Mouse (Mus musculus): ENCODE measurements at regions not wholly inside any gene's neighbourhood (a gene's known extent, or its start where the extent isn't known, plus 50 kb on each side); places are given as distances from the start of the nearest gene placed in this dataset.

GRCm38 (mm10) chr19:28732998-28733397, 53.1 kb upstream of the Glis3 start:
- in situ Hi-C loops (cut with MseI, MboI), result loop anchor here (10.0 to 25.0 kb wide), 2 partner anchors 196 to 568 kb away; no protein-coding TSS in a partner anchor

GRCm38 (mm10) chr19:28733781-28734180, 53.9 kb upstream of the Glis3 start:
- in situ Hi-C loops (cut with MseI, MboI), result loop anchor here (10.0 to 25.0 kb wide), 2 partner anchors 196 to 569 kb away; no protein-coding TSS in a partner anchor

- in situ Hi-C loops (cut with MseI, MboI), result loop anchor here in 1 of 2 experiments (25.0 kb wide), 1 partner anchor 206 kb away; no protein-coding TSS in a partner anchor
Measured at GRCm38 (mm10) chr19:28743176-28743793, 63.4 kb upstream of the Glis3 start.

- in situ Hi-C loops (cut with MseI, MboI), result loop anchor here in 1 of 2 experiments (25.0 kb wide), 1 partner anchor 208 kb away; no protein-coding TSS in a partner anchor
Measured at GRCm38 (mm10) chr19:28745105-28745504, 65.2 kb upstream of the Glis3 start.

GRCm38 (mm10) chr19:28745534-28745933, 65.7 kb upstream of the Glis3 start:
- in situ Hi-C loops (cut with MseI, MboI), result loop anchor here in 1 of 2 experiments (25.0 kb wide), 1 partner anchor 208 kb away; no protein-coding TSS in a partner anchor

- in situ Hi-C loops (cut with MseI, MboI), result no loop called here
Measured at GRCm38 (mm10) chr19:28751091-28751490, 71.2 kb upstream of the Glis3 start.

GRCm38 (mm10) chr19:28758854-28759253, 76.0 kb upstream of the Slc1a1 start:
- in situ Hi-C loops (cut with MseI, MboI), result no loop called here

GRCm38 (mm10) chr19:28764795-28765360, 70.0 kb upstream of the Slc1a1 start:
- in situ Hi-C loops (cut with MseI, MboI), result no loop called here

GRCm38 (mm10) chr19:28768218-28768617, 66.6 kb upstream of the Slc1a1 start:
- in situ Hi-C loops (cut with MseI, MboI), result no loop called here

- in situ Hi-C loops (cut with MseI, MboI), result loop anchor here (10.0 kb wide), 2 partner anchors 114 to 284 kb away; no protein-coding TSS in a partner anchor
Measured at GRCm38 (mm10) chr19:28770419-28770818, 64.4 kb upstream of the Slc1a1 start.

- in situ Hi-C loops (cut with MseI, MboI), result loop anchor here (10.0 kb wide), 2 partner anchors 113 to 283 kb away; no protein-coding TSS in a partner anchor
Measured at GRCm38 (mm10) chr19:28771836-28772235, 63.0 kb upstream of the Slc1a1 start.

GRCm38 (mm10) chr19:28772840-28773570, 61.8 kb upstream of the Slc1a1 start:
- in situ Hi-C loops (cut with MseI, MboI), result loop anchor here (10.0 kb wide), 2 partner anchors 112 to 282 kb away; no protein-coding TSS in a partner anchor

- in situ Hi-C loops (cut with MseI, MboI), result loop anchor here (5.0 to 10.0 kb wide), 3 partner anchors 105 to 278 kb away; no protein-coding TSS in a partner anchor
Measured at GRCm38 (mm10) chr19:28776868-28777267, 58.0 kb upstream of the Slc1a1 start.

- in situ Hi-C loops (cut with MseI, MboI), result loop anchor here (5.0 to 10.0 kb wide), 3 partner anchors 105 to 277 kb away; no protein-coding TSS in a partner anchor
Measured at GRCm38 (mm10) chr19:28777674-28778073, 57.2 kb upstream of the Slc1a1 start.

GRCm38 (mm10) chr19:28778386-28778785, 56.5 kb upstream of the Slc1a1 start:
- in situ Hi-C loops (cut with MseI, MboI), result loop anchor here (5.0 to 10.0 kb wide), 3 partner anchors 104 to 276 kb away; no protein-coding TSS in a partner anchor

GRCm38 (mm10) chr19:28781971-28782370, 52.9 kb upstream of the Slc1a1 start:
- in situ Hi-C loops (cut with MseI, MboI), result no loop called here

All from mouse trophoblast stem cell (cell line).